Mouse (Mus musculus): ENCODE data around the gene Wfdc1. TPM values are rescaled to one million over a fixed set of nuclear protein-coding genes. Genes with fewer than 3 reads are reported as not detected.

Gene Wfdc1
- polyA plus RNA-seq, 1 experiment from 2014 or later: 1.7 TPM

GRCm38 (mm10) chr8:119699549-119700134 is 33.5 kb downstream of the Wfdc1 start, which contains the start of gene Atp2c2:
TSS of gene Atp2c2 (plus strand) at chr8:119700009.
- no peak for ATAC-seq
- no peak within 1 kb of the TSS; the same call in 1 of the 2 replicates for H3K9ac ChIP-seq
- H3K36me3 ChIP-seq (ENCODE audit: poor library complexity, severe bottlenecking): no peaks in the 10 kb centered on the region
- H3K27me3 ChIP-seq: peaks cover 55% of the 10 kb centered on the region
- WGBS: 5% methylated on average over 26 of the region's 26 CpGs
- no peak within 1 kb of the TSS for H3K27ac ChIP-seq
- H3K4me3 ChIP-seq: no peak within 1 kb of the TSS
- no peaks in the 10 kb centered on the region for H3K9me3 ChIP-seq (replicated peaks)
- H3K4me1 ChIP-seq: no peaks in the 10 kb centered on the region
- no peak within 1 kb of the TSS for H3K4me2 ChIP-seq

- Histone ChIP-seq H3K36me3 (ENCODE audit: poor library complexity, severe bottlenecking) (no peaks in the 10 kb centered on the region), H3K9ac (no peak overlapping the region), H3K27ac (no peak overlapping the region), H3K4me1 (no peaks in the 10 kb centered on the region), H3K4me3 (no peak overlapping the region), H3K27me3 (peaks cover 49% of the 10 kb centered on the region), H3K4me2 (no peak overlapping the region), H3K9me3 (replicated peaks) (no peaks in the 10 kb centered on the region)
- 72% methylated on average over 7 of the region's 7 CpGs for WGBS
- ATAC-seq: no peak
Measured at GRCm38 (mm10) chr8:119702965-119703364, 36.8 kb downstream of the Wfdc1 start.

- no peak for ATAC-seq
- no peak overlapping the region for H3K4me2 ChIP-seq
- H3K4me1 ChIP-seq: 0 out of 2 replicates have a peak, but pooled peaks cover 2% of the 10 kb centered on the region
- no peak overlapping the region for H3K27ac ChIP-seq
- no peak overlapping the region for H3K9ac ChIP-seq
- H3K4me3 ChIP-seq: no peak overlapping the region
- H3K9me3 ChIP-seq (replicated peaks): no peaks in the 10 kb centered on the region
- H3K36me3 ChIP-seq (ENCODE audit: poor library complexity, severe bottlenecking): no peaks in the 10 kb centered on the region
- WGBS: 90% methylated on average over 9 of the region's 9 CpGs
- peaks cover 7% of the 10 kb centered on the region for H3K27me3 ChIP-seq
Measured at GRCm38 (mm10) chr8:119707146-119707545, 41.0 kb downstream of the Wfdc1 start.

GRCm38 (mm10) chr8:119708471-119708870 is 42.3 kb downstream of the Wfdc1 start:
- Histone ChIP-seq H3K9ac (no peak overlapping the region), H3K4me1 (0 out of 2 replicates have a peak, but pooled peaks cover 2% of the 10 kb centered on the region), H3K36me3 (ENCODE audit: poor library complexity, severe bottlenecking) (no peaks in the 10 kb centered on the region), H3K27me3 (no peaks in the 10 kb centered on the region), H3K4me3 (no peak overlapping the region), H3K4me2 (no peak overlapping the region), H3K9me3 (replicated peaks) (no peaks in the 10 kb centered on the region), H3K27ac (no peak overlapping the region)
- WGBS: 88% methylated on average over 8 of the region's 8 CpGs
- no peak for ATAC-seq

- Histone ChIP-seq H3K4me2 (no peak overlapping the region), H3K36me3 (ENCODE audit: poor library complexity, severe bottlenecking) (no peaks in the 10 kb centered on the region), H3K9me3 (replicated peaks) (no peaks in the 10 kb centered on the region), H3K9ac (no peak overlapping the region), H3K4me1 (0 out of 2 replicates have a peak, but pooled peaks cover 2% of the 10 kb centered on the region), H3K27ac (no peak overlapping the region), H3K27me3 (no peaks in the 10 kb centered on the region), H3K4me3 (no peak overlapping the region)
- ATAC-seq: no peak
- 71% methylated on average over 14 of the region's 14 CpGs for WGBS
Measured at GRCm38 (mm10) chr8:119708878-119709702, 42.9 kb downstream of the Wfdc1 start.

- Histone ChIP-seq H3K27ac (no peak overlapping the region), H3K36me3 (ENCODE audit: poor library complexity, severe bottlenecking) (no peaks in the 10 kb centered on the region), H3K9me3 (replicated peaks) (no peaks in the 10 kb centered on the region), H3K27me3 (no peaks in the 10 kb centered on the region), H3K4me1 (0 out of 2 replicates have a peak, but pooled peaks cover 2% of the 10 kb centered on the region), H3K4me2 (no peak overlapping the region), H3K9ac (no peak overlapping the region), H3K4me3 (no peak overlapping the region)
- no peak for ATAC-seq
- 83% methylated on average over 11 of the region's 11 CpGs for WGBS
Measured at GRCm38 (mm10) chr8:119709703-119710093, 43.5 kb downstream of the Wfdc1 start.

GRCm38 (mm10) chr8:119712226-119712625 is 46.1 kb downstream of the Wfdc1 start:
- no peaks in the 10 kb centered on the region for H3K27me3 ChIP-seq
- H3K4me1 ChIP-seq: 0 out of 2 replicates have a peak, but pooled peaks cover 2% of the 10 kb centered on the region
- H3K4me2 ChIP-seq: no peak overlapping the region
- no peaks in the 10 kb centered on the region for H3K36me3 ChIP-seq (ENCODE audit: poor library complexity, severe bottlenecking)
- 88% methylated on average over 6 of the region's 6 CpGs for WGBS
- H3K27ac ChIP-seq: no peak overlapping the region
- no peaks in the 10 kb centered on the region for H3K9me3 ChIP-seq (replicated peaks)
- ATAC-seq: no peak
- H3K9ac ChIP-seq: no peak overlapping the region
- no peak overlapping the region for H3K4me3 ChIP-seq

- ATAC-seq: no peak
- no peaks in the 10 kb centered on the region for H3K27me3 ChIP-seq
- no peak overlapping the region for H3K9ac ChIP-seq
- no peaks in the 10 kb centered on the region for H3K36me3 ChIP-seq (ENCODE audit: poor library complexity, severe bottlenecking)
- no peak overlapping the region for H3K4me3 ChIP-seq
- no peak overlapping the region for H3K27ac ChIP-seq
- H3K4me1 ChIP-seq: 0 out of 2 replicates have a peak, but pooled peaks cover 2% of the 10 kb centered on the region
- 73% methylated on average over 5 of the region's 5 CpGs for WGBS
- H3K4me2 ChIP-seq: no peak overlapping the region
- H3K9me3 ChIP-seq (replicated peaks): no peaks in the 10 kb centered on the region
Measured at GRCm38 (mm10) chr8:119713421-119713820, 47.3 kb downstream of the Wfdc1 start.

GRCm38 (mm10) chr8:119715221-119715620 is 49.1 kb downstream of the Wfdc1 start:
- no peak overlapping the region for H3K4me3 ChIP-seq
- H3K36me3 ChIP-seq (ENCODE audit: poor library complexity, severe bottlenecking): no peaks in the 10 kb centered on the region
- no peak for ATAC-seq
- H3K27me3 ChIP-seq: no peaks in the 10 kb centered on the region
- WGBS: 82% methylated on average over 12 of the region's 12 CpGs
- no peak overlapping the region for H3K9ac ChIP-seq
- H3K4me2 ChIP-seq: no peak overlapping the region
- H3K4me1 ChIP-seq: no peaks in the 10 kb centered on the region
- H3K27ac ChIP-seq: no peak overlapping the region
- no peaks in the 10 kb centered on the region for H3K9me3 ChIP-seq (replicated peaks)

- Histone ChIP-seq H3K9ac (no peak overlapping the region), H3K9me3 (replicated peaks) (no peaks in the 10 kb centered on the region), H3K4me1 (no peaks in the 10 kb centered on the region), H3K4me2 (no peak overlapping the region), H3K27me3 (0 out of 2 replicates have a peak, but pooled peaks cover 3% of the 10 kb centered on the region), H3K36me3 (ENCODE audit: poor library complexity, severe bottlenecking) (no peaks in the 10 kb centered on the region), H3K4me3 (no peak overlapping the region), H3K27ac (no peak overlapping the region)
- no peak for ATAC-seq
Measured at GRCm38 (mm10) chr8:119716730-119717299, 50.6 kb downstream of the Wfdc1 start.

- no peak overlapping the region for H3K9ac ChIP-seq
- no peaks in the 10 kb centered on the region for H3K9me3 ChIP-seq (replicated peaks)
- H3K4me3 ChIP-seq: no peak overlapping the region
- no peaks in the 10 kb centered on the region for H3K36me3 ChIP-seq (ENCODE audit: poor library complexity, severe bottlenecking)
- H3K4me2 ChIP-seq: no peak overlapping the region
- no peak overlapping the region for H3K27ac ChIP-seq
- no peak for ATAC-seq
- 69% methylated on average over 9 of the region's 9 CpGs for WGBS
- 0 out of 2 replicates have a peak, but pooled peaks cover 3% of the 10 kb centered on the region for H3K27me3 ChIP-seq
- H3K4me1 ChIP-seq: no peaks in the 10 kb centered on the region
Measured at GRCm38 (mm10) chr8:119717765-119718164, 51.6 kb downstream of the Wfdc1 start.

GRCm38 (mm10) chr8:119719011-119719501 is 52.9 kb downstream of the Wfdc1 start:
- no peak overlapping the region for H3K27ac ChIP-seq
- no peak overlapping the region for H3K9ac ChIP-seq
- no peak overlapping the region for H3K4me2 ChIP-seq
- H3K4me1 ChIP-seq: no peaks in the 10 kb centered on the region
- no peaks in the 10 kb centered on the region for H3K36me3 ChIP-seq (ENCODE audit: poor library complexity, severe bottlenecking)
- peaks cover 3% of the 10 kb centered on the region; the same call in 1 of the 2 replicates for H3K27me3 ChIP-seq
- H3K4me3 ChIP-seq: no peak overlapping the region
- 66% methylated on average over 12 of the region's 12 CpGs for WGBS
- H3K9me3 ChIP-seq (replicated peaks): no peaks in the 10 kb centered on the region
- ATAC-seq: no peak
